In the genomic region with DNA sequence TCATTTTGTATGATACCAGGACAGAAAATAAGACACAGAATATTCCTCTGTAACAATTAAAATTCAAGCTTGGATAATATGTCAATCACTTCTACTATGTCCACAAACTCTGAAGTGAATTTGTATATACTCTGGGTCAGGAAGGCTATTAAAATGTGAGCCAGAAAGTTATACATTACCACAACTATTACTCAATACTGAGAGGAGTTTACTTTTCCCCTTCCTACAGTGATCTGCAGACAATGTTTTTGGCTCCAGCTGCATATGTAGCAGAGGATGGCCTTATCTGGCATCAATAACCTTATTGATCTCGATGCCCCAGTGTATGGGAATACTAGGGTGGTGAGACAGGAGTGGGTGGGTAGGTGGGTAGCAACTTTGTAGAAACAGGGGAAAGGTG, we compare ENCODE assay signal across 17 mouse cellular contexts.
"Had no signal": no experiment of that assay in that cellular context is flagged by ENCODE, and none has a peak within 500 bp of the region (broad histone marks: within the 10 kb centered on the region; RNA-seq: fewer than 3 reads in every experiment).

No protein-coding gene starts in this region.

- H3K4me3 ChIP-seq: lung, embryonic 15.5 days; megakaryocyte, embryonic 14.5 days; midbrain, embryonic 13.5 days; midbrain, embryonic 15.5 days; neural tube, embryonic 12.5 days; stomach, embryonic 15.5 days had no signal

- H3K36me3 ChIP-seq: lung, embryonic 15.5 days; midbrain, embryonic 13.5 days; midbrain, embryonic 15.5 days; neural tube, embryonic 12.5 days; stomach, embryonic 15.5 days had no signal

- H3K9ac ChIP-seq: lung, embryonic 15.5 days; midbrain, embryonic 13.5 days; midbrain, embryonic 15.5 days; neural tube, embryonic 12.5 days; stomach, embryonic 15.5 days had no signal

- H3K4me1 ChIP-seq: lung, embryonic 15.5 days; megakaryocyte, embryonic 14.5 days; midbrain, embryonic 13.5 days; midbrain, embryonic 15.5 days; neural tube, embryonic 12.5 days; stomach, embryonic 15.5 days had no signal

- DNase-seq: lung, adult 2 months; lung, postnatal 14 days; lung, postnatal 36 days; right cerebral cortex, postnatal 14 days; thymus, adult 2 months; thymus, postnatal 25 days; thymus, postnatal 4 days had no signal

- H3K9me3 ChIP-seq: lung, embryonic 15.5 days; megakaryocyte, embryonic 14.5 days; midbrain, embryonic 13.5 days; midbrain, embryonic 15.5 days; neural tube, embryonic 12.5 days; stomach, embryonic 15.5 days had no signal

- H3K4me2 ChIP-seq: lung, embryonic 15.5 days; midbrain, embryonic 11.5 days; midbrain, embryonic 13.5 days; midbrain, embryonic 15.5 days; neural tube, embryonic 12.5 days; stomach, embryonic 15.5 days had no signal

- H3K27ac ChIP-seq: lung, embryonic 15.5 days; macrophage; midbrain, embryonic 13.5 days; midbrain, embryonic 15.5 days; neural tube, embryonic 12.5 days; stomach, embryonic 15.5 days; stomach, postnatal 0 days had no signal

- ATAC-seq: lung, postnatal 0 days; midbrain, embryonic 13.5 days; midbrain, embryonic 15.5 days had no signal

- H3K27me3 ChIP-seq: lung, embryonic 15.5 days; megakaryocyte, embryonic 14.5 days; midbrain, embryonic 13.5 days; midbrain, embryonic 15.5 days; neural tube, embryonic 12.5 days; stomach, embryonic 15.5 days had no signal
